Mouse (Mus musculus) C2C12 (cell line): ENCODE measurements around the gene Bcl10. TPM values are rescaled to one million over a fixed set of nuclear protein-coding genes. Genes with fewer than 3 reads are reported as not detected.

Experiments used
- H3K27me3 ChIP-seq: one replicate; pipeline ENCODE4 v1.6.1; 2011; ENCODE audit not compliant: control insufficient read depth, insufficient read depth, insufficient read length
- H3K36me3 ChIP-seq: one replicate; pipeline ENCODE4 v1.6.1; 2011; ENCODE audit not compliant: control insufficient read depth, insufficient read depth
- H3K4me3 ChIP-seq: one replicate; pipeline ENCODE4 v1.5.1; 2011; ENCODE audit warnings: mild to moderate bottlenecking, control low read depth; ENCODE audit not compliant: poor library complexity, insufficient read depth, severe bottlenecking
- H3K79me2 ChIP-seq: one replicate; pipeline ENCODE4 v1.6.1; 2011; ENCODE audit not compliant: control insufficient read depth, insufficient read depth
- H3K79me3 ChIP-seq: one replicate; pipeline ENCODE4 v1.6.1; 2011; ENCODE audit warnings: low read depth, control low read depth
- H3ac ChIP-seq: one replicate; pipeline ENCODE3; 2011; ENCODE audit warnings: low read depth; ENCODE audit not compliant: control insufficient read depth, insufficient read length
- CEBPB ChIP-seq: IDR thresholded peaks from one replicate; pipeline ENCODE4 v1.6.1; 2011; ENCODE audit warnings: low read depth, mild to moderate bottlenecking, control low read depth, moderate library complexity
- CTCF ChIP-seq: IDR thresholded peaks from one replicate; pipeline ENCODE4 v1.5.1; 2011; ENCODE audit not compliant: control insufficient read depth, insufficient read depth, insufficient read length
- FOSL1 ChIP-seq: IDR thresholded peaks from one replicate; pipeline ENCODE4 v1.8.0; 2011; ENCODE audit warnings: mild to moderate bottlenecking, low read length; ENCODE audit not compliant: poor library complexity, insufficient read depth, severe bottlenecking
- MAX ChIP-seq: IDR thresholded peaks from one replicate; pipeline ENCODE4 v1.6.1; 2011; ENCODE audit warnings: mild to moderate bottlenecking, control low read depth
- MYOD1 ChIP-seq: IDR thresholded peaks from one replicate; pipeline ENCODE4 v1.6.1; 2011; ENCODE audit warnings: low read depth; ENCODE audit not compliant: control insufficient read depth, insufficient read length
- MYOG ChIP-seq: IDR thresholded peaks from one replicate; pipeline ENCODE4 v1.6.1; 2011; ENCODE audit not compliant: control insufficient read depth, insufficient read length; ENCODE audit errors: extremely low read depth
- USF1 ChIP-seq: IDR thresholded peaks from one replicate; pipeline ENCODE4 v1.6.1; 2011; ENCODE audit warnings: low read depth, mild to moderate bottlenecking, control low read depth, moderate library complexity
- polyA plus RNA-seq: library from polyadenylated mRNA; unstranded; fragments of >200 nt; fragmentation: generic; extraction: Trizol; gene quantifications from one replicate; pipeline ENCODE4 v1.2.1, GENCODE M21; 2012; ENCODE audit warnings: missing spikeins

The Bcl10 gene
- polyA plus RNA-seq, 1 experiment, result 28.8 TPM

DNA sequence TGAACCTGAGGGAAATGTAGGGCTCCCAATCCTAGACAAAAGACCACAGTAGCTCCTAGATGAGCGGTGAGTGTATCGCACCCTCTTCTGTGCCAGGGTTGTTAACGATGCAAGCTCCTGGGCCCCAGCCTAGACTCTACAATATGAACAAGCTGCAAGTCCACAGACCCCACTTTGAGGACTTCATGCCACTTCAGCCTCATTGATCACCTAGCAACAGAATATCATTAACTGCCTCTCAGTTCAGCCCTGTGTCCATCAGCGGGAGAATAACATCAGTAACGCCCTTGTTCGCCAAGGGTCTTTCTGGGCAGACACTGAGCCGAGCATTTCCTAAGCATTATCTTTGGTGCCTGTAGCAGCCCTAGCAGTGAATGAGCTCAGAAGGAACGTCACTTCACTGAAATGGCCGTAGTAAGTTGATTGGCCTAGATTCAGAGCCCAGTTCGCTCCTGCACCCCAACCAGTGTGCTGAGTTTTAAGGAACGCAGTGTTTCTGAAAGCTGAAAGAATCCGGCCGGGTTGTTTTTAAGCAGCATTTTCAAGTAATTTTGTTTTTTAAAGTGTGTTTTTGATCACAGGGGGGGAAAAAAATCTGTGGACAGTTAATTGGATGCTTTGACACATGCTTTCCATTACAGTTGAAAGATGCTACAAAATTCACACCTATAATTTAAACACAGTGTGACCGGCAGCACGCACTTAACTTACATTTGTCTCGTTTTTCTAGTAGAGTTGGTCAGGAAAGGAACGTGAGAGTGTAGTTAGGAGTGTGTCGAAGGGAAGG is 32.1 kb upstream of the Bcl10 start:
- Histone ChIP-seq H3K27me3 (no peaks in the 10 kb centered on the region), H3ac (no peak overlapping the region), H3K79me2 (no peaks in the 10 kb centered on the region), H3K4me3 (no peak overlapping the region), H3K79me3 (no peaks in the 10 kb centered on the region), H3K36me3 (no peaks in the 10 kb centered on the region)
- no peak for TF ChIP-seq FOSL1
- TF ChIP-seq MYOG, result no peak
- no peak for TF ChIP-seq MAX
- no peak for TF ChIP-seq CTCF
- no peak for TF ChIP-seq USF1
- no peak for TF ChIP-seq MYOD1
- no peak for TF ChIP-seq CEBPB

DNA sequence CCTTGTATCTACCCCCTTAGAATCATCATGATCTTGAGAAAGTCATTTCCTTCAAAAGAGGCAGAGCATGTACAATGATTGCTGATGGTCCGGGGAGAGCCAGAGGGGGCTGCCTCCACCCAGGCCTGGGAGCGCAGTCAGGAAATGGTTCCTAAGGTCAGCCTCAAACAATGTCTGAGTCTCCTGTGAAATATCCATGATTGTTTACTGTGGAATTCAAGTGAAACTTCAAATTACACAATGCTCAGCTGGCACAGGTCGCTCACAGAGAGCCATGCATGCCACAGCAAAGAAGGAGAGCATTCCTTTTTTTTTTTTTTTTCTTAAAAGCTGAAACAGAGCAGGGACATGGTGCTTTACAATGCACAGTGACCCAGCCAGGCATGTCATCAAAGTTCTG is 30.2 kb upstream of the Bcl10 start:
- Histone ChIP-seq H3K79me2 (no peaks in the 10 kb centered on the region), H3K4me3 (no peak overlapping the region), H3K79me3 (no peaks in the 10 kb centered on the region), H3K36me3 (no peaks in the 10 kb centered on the region), H3K27me3 (no peaks in the 10 kb centered on the region), H3ac (no peak overlapping the region)
- TF ChIP-seq USF1 (no peak), CEBPB (peak; percentile 3)

DNA sequence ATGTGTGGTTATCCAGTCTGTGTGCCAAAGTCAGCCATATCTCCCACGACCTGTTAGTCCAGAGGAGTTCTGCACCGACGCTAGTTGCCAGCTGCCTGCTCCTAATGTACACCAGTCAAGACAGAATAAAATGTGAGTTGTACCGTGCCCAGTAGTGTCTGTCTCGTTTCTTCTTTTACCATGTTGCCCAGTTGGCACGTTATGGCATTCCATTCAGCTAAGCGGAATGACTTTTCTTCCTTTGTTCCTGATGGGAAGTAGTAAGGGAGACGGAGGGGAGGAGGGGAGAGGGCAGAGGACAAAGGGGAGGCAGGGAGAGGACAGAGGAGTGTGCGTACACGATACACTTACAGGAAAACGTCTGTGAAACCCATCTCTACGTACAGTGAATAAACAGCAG is 28.5 kb upstream of the Bcl10 start:
- TF ChIP-seq CEBPB (no peak), MYOG (no peak), MAX (no peak), CTCF (no peak), MYOD1 (no peak), USF1 (no peak), FOSL1 (no peak)
- no peaks in the 10 kb centered on the region for H3K36me3 ChIP-seq
- no peaks in the 10 kb centered on the region for H3K27me3 ChIP-seq
- H3ac ChIP-seq, result no peak overlapping the region
- H3K79me2 ChIP-seq, result no peaks in the 10 kb centered on the region
- no peaks in the 10 kb centered on the region for H3K79me3 ChIP-seq
- no peak overlapping the region for H3K4me3 ChIP-seq

DNA sequence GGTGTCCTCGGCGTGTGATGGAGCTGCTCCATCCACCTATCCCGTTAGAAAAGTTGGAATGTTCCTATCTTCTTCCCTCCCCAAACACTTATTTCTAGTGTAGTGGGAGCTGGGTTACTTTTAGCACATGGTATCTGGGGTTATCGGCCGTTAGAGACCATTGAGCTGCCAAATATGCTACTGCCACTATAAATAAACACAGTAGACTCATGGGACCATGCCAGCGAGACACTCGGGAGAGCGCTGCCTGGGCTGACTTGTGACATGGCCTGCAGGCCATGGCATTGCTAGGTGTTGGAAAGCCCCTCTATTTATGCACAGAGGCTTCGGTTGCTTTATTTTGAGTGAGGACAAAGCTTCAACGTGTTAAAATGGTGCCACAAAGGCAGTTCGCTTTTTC is 24.9 kb upstream of the Bcl10 start:
- H3K79me2 ChIP-seq, result no peaks in the 10 kb centered on the region

DNA sequence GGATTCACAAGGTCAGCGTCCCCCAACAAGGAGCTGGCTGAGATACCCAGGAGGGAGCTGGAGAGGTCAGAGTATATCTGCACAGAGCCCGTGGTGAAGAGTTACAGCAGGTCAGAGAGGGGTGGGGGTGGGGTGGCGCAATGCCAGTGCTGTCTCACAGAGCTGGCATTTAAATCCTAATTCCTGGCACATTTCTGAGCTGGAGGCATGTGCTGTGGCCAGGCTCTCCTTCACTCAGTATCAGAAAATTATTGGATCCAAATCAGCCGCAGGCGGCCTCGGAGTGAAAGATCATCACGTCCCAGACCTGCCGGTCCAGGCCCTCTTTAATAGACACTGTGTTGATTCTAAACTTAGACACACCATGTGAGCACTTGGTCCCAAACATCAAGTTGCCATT is 22.8 kb upstream of the Bcl10 start:
- H3K27me3 ChIP-seq, result no peaks in the 10 kb centered on the region
- H3K79me2 ChIP-seq, result no peaks in the 10 kb centered on the region
- TF ChIP-seq CEBPB, result no peak
- no peak for TF ChIP-seq MYOD1
- no peak for TF ChIP-seq MYOG
- TF ChIP-seq MAX, result no peak
- TF ChIP-seq CTCF, result no peak
- no peak for TF ChIP-seq USF1
- no peak for TF ChIP-seq FOSL1
- H3ac ChIP-seq, result no peak overlapping the region
- no peak overlapping the region for H3K4me3 ChIP-seq
- H3K36me3 ChIP-seq, result no peaks in the 10 kb centered on the region
- no peaks in the 10 kb centered on the region for H3K79me3 ChIP-seq

More for the DNA sequence above, 24.9 kb upstream of the Bcl10 start:
- H3K79me3 ChIP-seq, result no peaks in the 10 kb centered on the region
- H3K36me3 ChIP-seq, result no peaks in the 10 kb centered on the region
- TF ChIP-seq FOSL1, result no peak
- TF ChIP-seq USF1, result no peak
- TF ChIP-seq MAX, result no peak
- TF ChIP-seq MYOD1, result no peak
- TF ChIP-seq MYOG, result no peak
- TF ChIP-seq CTCF, result no peak
- TF ChIP-seq CEBPB, result no peak
- no peak overlapping the region for H3K4me3 ChIP-seq
- H3ac ChIP-seq, result no peak overlapping the region
- no peaks in the 10 kb centered on the region for H3K27me3 ChIP-seq

DNA sequence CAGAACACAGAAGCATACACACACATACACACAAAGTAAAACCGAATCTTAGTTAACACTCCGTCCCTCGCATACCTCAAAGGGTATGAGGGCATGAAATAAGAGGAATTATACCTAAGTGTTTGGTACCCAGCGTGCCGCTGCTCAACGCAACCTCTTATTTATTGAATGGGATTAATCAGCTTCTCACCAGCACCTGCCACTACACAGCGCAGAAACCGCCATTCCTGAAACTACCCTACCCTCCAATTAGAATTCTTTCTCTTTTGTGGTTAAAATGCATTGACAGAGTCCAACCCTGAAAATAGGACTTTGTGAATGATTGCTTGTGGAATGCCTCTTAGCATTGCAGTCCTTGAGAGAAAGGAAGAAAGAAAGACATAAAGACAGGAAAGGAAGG is 19.1 kb upstream of the Bcl10 start:
- H3K4me3 ChIP-seq, result no peak overlapping the region

More for the DNA sequence above, 19.1 kb upstream of the Bcl10 start:
- Histone ChIP-seq H3K36me3 (no peaks in the 10 kb centered on the region), H3ac (no peak overlapping the region), H3K79me2 (no peaks in the 10 kb centered on the region), H3K27me3 (no peaks in the 10 kb centered on the region), H3K79me3 (no peaks in the 10 kb centered on the region)
- TF ChIP-seq MYOG (no peak), CEBPB (no peak), MAX (no peak), FOSL1 (no peak), USF1 (no peak), MYOD1 (no peak), CTCF (no peak)
